Mouse (Mus musculus) cerebellum, adult 11 months (tissue): ENCODE results near the gene Gramd2.

ENCODE experiments used
- DNase-seq: peaks from one replicate; pipeline ENCODE4 v3.0.0; 2022

Gene Gramd2

DNA sequence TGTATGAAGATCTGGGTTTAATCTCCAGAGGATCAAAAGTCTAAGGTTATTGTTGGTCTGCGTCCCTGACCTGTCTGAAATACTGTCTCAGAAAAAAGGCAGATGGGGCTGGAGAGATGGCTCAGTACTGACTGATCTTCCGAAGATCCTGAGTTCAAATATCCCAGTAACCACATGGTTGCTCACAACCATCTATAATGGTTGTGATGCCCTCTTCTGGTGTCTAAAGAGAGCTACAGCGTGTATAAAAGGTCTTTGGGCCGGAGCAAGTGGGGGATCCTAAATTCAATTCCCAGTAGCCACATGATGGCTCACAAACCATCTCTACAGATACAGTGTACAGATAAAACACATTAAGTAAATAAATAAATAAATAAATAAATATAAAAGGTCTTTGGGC, 10.8 kb upstream of the Gramd2 start:
- DNase-seq, result no peak

GRCm38 (mm10) chr9:59672195-59672894, 7.6 kb upstream of the Gramd2 start:
- no peak for DNase-seq

DNA sequence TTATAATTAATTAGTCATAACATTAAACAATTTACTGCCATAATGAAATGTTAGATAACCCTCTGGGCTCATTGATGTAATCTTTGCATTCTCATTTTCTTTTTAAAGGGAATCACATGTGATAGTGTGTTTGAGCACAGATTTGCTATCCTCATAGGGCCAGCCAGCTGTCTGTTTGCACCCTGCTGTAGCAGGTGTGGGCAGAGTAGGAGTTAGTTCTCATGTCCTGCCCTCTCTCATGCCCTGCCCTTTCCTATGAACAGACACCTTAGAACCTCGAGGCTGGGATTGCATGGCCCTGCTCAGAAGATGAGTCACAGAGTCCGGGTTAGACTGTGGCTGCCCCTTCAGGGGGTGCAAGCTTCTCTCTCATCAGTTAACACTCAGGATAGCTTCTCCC, 6.5 kb upstream of the Gramd2 start:
- DNase-seq, result no peak

DNA sequence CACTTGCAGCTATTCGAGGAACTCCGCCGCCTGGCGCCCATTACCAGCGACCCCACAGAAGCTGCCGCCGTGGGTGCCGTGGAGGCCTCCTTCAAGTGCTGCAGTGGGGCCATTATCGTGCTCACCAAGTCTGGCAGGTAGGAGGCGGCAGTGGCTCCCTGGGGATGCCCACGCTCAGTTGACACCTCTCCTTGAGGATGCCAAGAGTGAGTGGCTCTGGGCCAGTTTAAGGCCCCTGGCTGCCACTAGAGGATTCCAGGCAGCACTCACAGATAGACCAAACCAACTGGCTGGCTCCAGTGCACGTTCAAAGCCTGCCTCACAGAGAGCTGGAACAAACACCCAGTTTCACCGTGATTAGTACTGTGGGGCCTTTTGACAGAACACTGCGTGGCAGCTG, 4.3 kb upstream of the Gramd2 start:
- DNase-seq, result no peak

DNA sequence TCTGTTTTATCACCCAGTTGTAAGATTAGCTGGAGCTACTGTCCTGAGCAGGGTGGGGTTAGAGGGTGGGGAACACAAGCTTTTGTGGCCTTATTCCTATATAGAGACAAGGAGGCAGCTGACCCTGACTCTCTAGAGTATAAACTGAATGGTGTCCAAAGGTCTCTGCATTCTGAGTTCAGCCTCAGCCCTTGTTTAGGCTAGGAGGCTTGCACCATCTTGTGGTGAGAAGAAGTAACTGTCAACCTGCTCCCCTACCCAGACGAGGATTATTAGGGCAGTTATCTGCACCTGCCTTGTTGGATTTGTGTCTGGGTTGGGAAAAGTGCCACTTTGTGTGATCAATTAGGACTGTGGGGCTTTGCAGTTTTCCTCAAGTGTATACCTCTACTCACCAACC, 1.6 kb upstream of the Gramd2 start:
- DNase-seq, result no peak

DNA sequence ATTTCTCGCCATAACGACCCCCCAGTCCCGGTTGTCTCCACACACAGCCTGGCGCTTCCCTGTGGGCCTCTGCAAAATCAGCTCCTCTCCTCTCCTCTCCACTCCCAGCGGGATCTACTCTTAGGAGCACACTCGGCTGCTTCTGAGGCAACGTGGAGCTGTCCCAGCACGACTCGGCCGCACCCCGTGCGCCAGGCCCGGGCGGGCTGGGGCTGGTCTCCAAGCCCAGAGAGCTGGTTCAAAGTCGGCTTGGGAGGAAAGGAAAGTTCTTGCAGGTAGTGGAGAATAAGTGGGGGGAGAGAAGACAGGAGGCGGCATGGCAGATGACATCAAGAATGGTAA, 561 bp downstream of the Gramd2 start:
- DNase-seq, result no peak

DNA sequence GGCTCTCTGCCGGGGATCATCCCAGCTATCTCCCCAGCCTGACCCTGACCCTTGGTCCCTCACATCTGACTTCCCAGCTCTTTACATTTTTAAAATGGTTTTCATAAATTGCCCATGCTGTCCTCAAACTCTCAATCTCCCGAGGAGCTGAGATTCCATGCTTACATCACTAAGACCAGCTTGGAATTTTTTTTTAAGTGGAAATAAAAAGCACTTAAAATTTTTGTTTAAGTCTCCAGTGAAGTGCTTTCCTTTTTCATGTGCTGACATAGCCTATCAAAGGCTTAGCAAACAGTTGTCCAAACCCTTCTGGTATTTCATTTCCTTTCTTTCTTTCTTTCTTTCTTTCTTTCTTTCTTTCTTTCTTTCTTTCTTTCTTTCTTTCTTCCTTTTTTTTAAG, 4.1 kb downstream of the Gramd2 start:
- DNase-seq, result no peak

DNA sequence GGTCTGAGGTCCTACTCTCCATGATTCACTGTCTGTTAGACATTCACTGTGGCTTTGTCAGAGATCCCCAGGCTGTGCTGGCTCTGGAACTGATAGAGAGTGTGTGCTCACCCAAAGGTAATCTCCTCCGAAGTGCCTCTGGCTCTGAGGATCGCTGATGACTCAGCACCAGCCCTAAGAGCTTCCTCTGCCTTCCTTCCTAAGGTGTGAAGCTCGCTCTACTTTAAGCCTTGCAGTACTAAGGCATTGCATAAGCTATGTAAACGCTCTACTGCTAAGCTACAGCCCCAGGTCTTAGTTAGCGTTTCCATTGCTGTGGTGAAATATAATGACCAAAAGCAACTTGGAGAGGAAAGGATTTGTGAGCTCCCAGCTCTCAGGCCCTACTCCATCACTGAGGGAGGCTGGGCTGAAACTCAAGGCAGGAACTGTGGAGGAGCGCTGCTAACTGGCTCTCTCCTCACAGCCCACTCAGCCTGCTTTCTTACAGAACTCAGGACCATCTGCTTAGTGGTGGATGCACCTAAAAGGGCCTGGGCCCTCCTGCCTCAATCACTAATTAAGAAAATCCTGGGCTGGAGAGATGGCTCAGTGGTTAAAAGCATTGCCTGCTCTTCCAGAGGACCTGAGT, 7.6 kb downstream of the Gramd2 start:
- DNase-seq, result no peak

DNA sequence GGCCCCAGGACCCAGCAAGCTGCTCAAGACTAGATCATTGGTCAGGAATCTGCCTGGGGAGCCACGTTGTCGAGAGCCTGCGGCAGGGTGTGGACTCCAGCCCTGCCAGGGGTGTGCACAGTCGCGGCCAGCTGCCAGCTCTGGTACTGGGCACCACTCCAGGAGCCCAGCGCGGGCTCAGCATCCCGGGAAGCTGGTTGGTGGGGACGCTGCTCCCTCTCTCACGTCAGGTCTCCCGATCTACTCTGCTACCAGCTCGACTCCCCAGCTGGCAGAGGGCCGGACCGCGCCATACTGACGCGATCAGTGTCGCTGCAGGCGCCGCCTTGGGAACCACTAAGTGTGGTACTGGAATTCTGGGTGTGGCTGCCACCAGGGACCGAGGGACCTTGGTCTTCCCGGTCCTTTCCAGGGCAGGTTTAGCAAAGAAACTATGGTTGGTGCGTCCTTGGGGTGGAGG, 11.7 kb downstream of the Gramd2 start:
- DNase-seq, result peak; percentile 53

- DNase-seq, result peak; percentile 49
Observed at GRCm38 (mm10) chr9:59692145-59692544, 12.2 kb downstream of the Gramd2 start.

- no peak for DNase-seq
Observed at GRCm38 (mm10) chr9:59694571-59695450, 14.9 kb downstream of the Gramd2 start.

DNA sequence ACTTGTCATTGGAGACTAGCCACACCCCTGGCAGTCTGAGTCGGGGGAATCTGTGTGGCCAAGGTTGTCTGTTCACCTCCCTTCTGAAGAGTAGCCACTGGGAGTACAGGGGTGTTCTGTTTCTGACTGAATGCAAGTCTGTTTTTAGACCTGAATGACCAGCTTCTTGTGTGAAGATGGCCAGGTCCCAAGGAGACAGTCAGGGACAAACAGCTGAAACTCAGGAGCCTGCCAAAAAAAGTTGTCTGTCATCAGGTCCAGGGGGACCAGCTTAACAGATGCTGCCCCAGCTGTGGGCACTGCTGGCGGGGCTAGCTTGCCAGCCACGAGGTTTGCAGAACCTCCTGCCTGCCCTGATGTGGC, 15.5 kb downstream of the Gramd2 start:
- DNase-seq, result no peak

GRCm38 (mm10) chr9:59696381-59696780, 16.4 kb downstream of the Gramd2 start:
- no peak for DNase-seq

GRCm38 (mm10) chr9:59701094-59701493, 21.1 kb downstream of the Gramd2 start:
- no peak for DNase-seq

- DNase-seq, result no peak
Observed at GRCm38 (mm10) chr9:59703099-59703498, 23.2 kb downstream of the Gramd2 start.

GRCm38 (mm10) chr9:59706850-59707825, 27.2 kb downstream of the Gramd2 start:
- no peak for DNase-seq

GRCm38 (mm10) chr9:59709225-59709624, 29.3 kb downstream of the Gramd2 start:
- no peak for DNase-seq

DNA sequence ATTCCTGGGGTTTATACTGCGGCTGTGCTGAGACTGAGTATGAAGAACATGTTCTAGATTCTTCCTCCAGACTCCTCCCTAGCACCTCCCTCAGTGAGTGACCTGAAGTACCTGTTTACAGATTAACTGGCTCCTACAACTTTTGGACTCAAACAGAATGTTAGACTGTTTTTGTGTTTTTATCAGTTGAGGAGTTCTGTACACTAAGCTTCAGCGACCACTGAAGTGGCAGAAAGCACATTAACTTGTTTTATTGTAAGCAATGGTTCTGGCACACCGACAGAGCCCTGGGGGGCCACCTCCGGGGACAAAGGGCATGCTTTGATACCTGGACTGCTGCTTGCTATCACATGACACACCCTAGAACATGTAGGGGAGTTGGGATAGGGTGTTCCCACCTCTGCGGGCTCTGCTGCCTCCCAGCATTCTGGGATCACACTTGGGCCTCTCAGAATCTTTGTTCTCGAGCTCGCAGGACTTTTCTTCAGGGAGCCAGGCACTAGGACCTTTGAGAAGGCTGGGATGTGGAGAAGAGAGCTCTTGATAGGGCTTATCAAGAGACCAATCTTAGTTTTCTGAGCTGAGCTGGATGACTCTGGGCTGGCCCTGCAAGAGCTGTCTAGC, 36.4 kb downstream of the Gramd2 start:
- DNase-seq, result no peak

DNA sequence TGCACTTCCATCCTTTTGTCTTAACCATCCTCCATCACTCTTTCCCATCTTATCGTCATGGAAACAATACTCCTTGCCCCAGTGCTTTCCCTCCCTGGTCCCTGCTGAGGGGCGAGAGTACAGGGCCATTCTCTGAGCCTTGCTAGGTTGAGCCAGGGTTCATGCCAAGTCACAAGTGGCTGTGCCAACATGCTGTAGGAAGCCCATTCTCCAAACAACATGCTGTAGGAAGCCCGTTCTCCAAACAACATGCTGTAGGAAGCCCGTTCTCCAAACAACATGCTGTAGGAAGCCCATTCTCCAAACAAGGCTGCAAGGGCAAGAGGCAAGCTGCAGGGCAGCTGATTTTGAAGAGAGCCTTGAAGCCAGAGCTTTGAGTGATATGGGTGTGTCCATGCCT, 38.3 kb downstream of the Gramd2 start:
- no peak for DNase-seq

DNA sequence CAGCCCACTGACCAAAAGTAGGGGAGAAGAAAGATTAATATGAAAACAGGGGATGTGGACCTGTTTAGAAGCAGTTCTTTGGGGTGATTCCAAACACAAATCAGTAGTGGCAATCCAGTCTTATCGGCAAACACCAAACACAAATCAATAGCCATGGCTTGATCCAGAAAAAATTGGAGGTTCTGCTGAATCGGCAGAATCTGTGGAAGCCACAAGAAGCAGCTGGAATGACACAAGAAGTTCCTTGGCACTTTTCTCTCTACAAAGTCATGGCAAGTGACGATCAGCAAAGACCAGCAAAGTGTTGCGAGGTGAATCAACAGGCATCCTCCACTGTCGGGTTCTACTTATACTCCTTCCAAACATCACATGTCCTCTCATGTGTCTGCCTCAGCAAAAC, 41.2 kb downstream of the Gramd2 start:
- no peak for DNase-seq

- DNase-seq, result peak; percentile 66
Observed at GRCm38 (mm10) chr9:59723096-59723657, 43.2 kb downstream of the Gramd2 start.
